Mouse (Mus musculus): ENCODE data around the gene Gm45062. TPM values are rescaled to one million over a fixed set of nuclear protein-coding genes. Genes with fewer than 3 reads are reported as not detected.

The Gm45062 gene
- polyA plus RNA-seq, 1 experiment from 2014 or later: 8.2 TPM

GRCm38 (mm10) chr6:8390296-8390695, 131.0 kb downstream of the Gm45062 start:
- no peaks in the 10 kb centered on the region for H3K27me3 ChIP-seq (replicated peaks; ENCODE audit: control insufficient read depth, insufficient read depth, low read length)
- no peak overlapping the region for H3K4me3 ChIP-seq (ENCODE audit: low read depth, low read length)
- ATAC-seq (ENCODE audit: low read depth): no peak
- WGBS: 92% methylated on average over 6 of the region's 6 CpGs
- H3K9me3 ChIP-seq (ENCODE audit: control insufficient read depth, low read length): no peaks in the 10 kb centered on the region
- no peak for DNase-seq (ENCODE audit: low spot score)
- no peak overlapping the region for H3K27ac ChIP-seq (replicated peaks; ENCODE audit: low read depth, low read length)
- H3K4me2 ChIP-seq (ENCODE audit: low read depth, low read length): no peak overlapping the region
- no peaks in the 10 kb centered on the region for H3K36me3 ChIP-seq (ENCODE audit: control insufficient read depth, insufficient read depth, low read length)
- H3K4me1 ChIP-seq (ENCODE audit: control insufficient read depth, insufficient read depth, low read length): no peaks in the 10 kb centered on the region
- H3K9ac ChIP-seq (ENCODE audit: low read depth, low read length): no peak overlapping the region

- Histone ChIP-seq H3K27me3 (replicated peaks; ENCODE audit: control insufficient read depth, insufficient read depth, low read length) (no peaks in the 10 kb centered on the region), H3K4me3 (ENCODE audit: low read depth, low read length) (no peak overlapping the region), H3K36me3 (ENCODE audit: control insufficient read depth, insufficient read depth, low read length) (no peaks in the 10 kb centered on the region), H3K4me1 (ENCODE audit: control insufficient read depth, insufficient read depth, low read length) (no peaks in the 10 kb centered on the region), H3K27ac (replicated peaks; ENCODE audit: low read depth, low read length) (no peak overlapping the region), H3K9ac (ENCODE audit: low read depth, low read length) (no peak overlapping the region), H3K9me3 (ENCODE audit: control insufficient read depth, low read length) (no peaks in the 10 kb centered on the region), H3K4me2 (ENCODE audit: low read depth, low read length) (no peak overlapping the region)
- 74% methylated on average over 2 of the region's 2 CpGs for WGBS
- no peak for ATAC-seq (ENCODE audit: low read depth)
- no peak for DNase-seq (ENCODE audit: low spot score)
These were observed 131.7 kb downstream of the Gm45062 start for GRCm38 (mm10) chr6:8390935-8391334.

GRCm38 (mm10) chr6:8393029-8393428, 133.8 kb downstream of the Gm45062 start:
- WGBS: 64% methylated on average over 4 of the region's 4 CpGs
- DNase-seq (ENCODE audit: low spot score): no peak
- Histone ChIP-seq H3K27ac (replicated peaks; ENCODE audit: low read depth, low read length) (no peak overlapping the region), H3K4me2 (ENCODE audit: low read depth, low read length) (no peak overlapping the region), H3K4me3 (ENCODE audit: low read depth, low read length) (no peak overlapping the region), H3K9me3 (ENCODE audit: control insufficient read depth, low read length) (no peaks in the 10 kb centered on the region), H3K9ac (ENCODE audit: low read depth, low read length) (no peak overlapping the region), H3K4me1 (ENCODE audit: control insufficient read depth, insufficient read depth, low read length) (no peaks in the 10 kb centered on the region), H3K27me3 (replicated peaks; ENCODE audit: control insufficient read depth, insufficient read depth, low read length) (no peaks in the 10 kb centered on the region), H3K36me3 (ENCODE audit: control insufficient read depth, insufficient read depth, low read length) (no peaks in the 10 kb centered on the region)
- ATAC-seq (ENCODE audit: low read depth): no peak

GRCm38 (mm10) chr6:8394044-8394443, 134.8 kb downstream of the Gm45062 start:
- peak; percentile 75; the same call in 1 of the 2 replicates for ATAC-seq (ENCODE audit: low read depth)
- Histone ChIP-seq H3K9me3 (ENCODE audit: control insufficient read depth, low read length) (no peaks in the 10 kb centered on the region), H3K4me2 (ENCODE audit: low read depth, low read length) (no peak overlapping the region), H3K4me3 (ENCODE audit: low read depth, low read length) (no peak overlapping the region), H3K27ac (replicated peaks; ENCODE audit: low read depth, low read length) (no peak overlapping the region), H3K9ac (ENCODE audit: low read depth, low read length) (no peak overlapping the region), H3K27me3 (replicated peaks; ENCODE audit: control insufficient read depth, insufficient read depth, low read length) (no peaks in the 10 kb centered on the region), H3K4me1 (ENCODE audit: control insufficient read depth, insufficient read depth, low read length) (no peaks in the 10 kb centered on the region), H3K36me3 (ENCODE audit: control insufficient read depth, insufficient read depth, low read length) (no peaks in the 10 kb centered on the region)
- no peak for DNase-seq (ENCODE audit: low spot score)

- H3K27me3 ChIP-seq (replicated peaks; ENCODE audit: control insufficient read depth, insufficient read depth, low read length): no peaks in the 10 kb centered on the region
- ATAC-seq (ENCODE audit: low read depth) (no peak), DNase-seq (ENCODE audit: low spot score) (no peak)
- no peak overlapping the region for H3K4me3 ChIP-seq (ENCODE audit: low read depth, low read length)
- H3K4me1 ChIP-seq (ENCODE audit: control insufficient read depth, insufficient read depth, low read length): no peaks in the 10 kb centered on the region
- no peak overlapping the region for H3K9ac ChIP-seq (ENCODE audit: low read depth, low read length)
- H3K9me3 ChIP-seq (ENCODE audit: control insufficient read depth, low read length): no peaks in the 10 kb centered on the region
- 63% methylated on average over 4 of the region's 4 CpGs for WGBS
- H3K27ac ChIP-seq (replicated peaks; ENCODE audit: low read depth, low read length): no peak overlapping the region
- no peaks in the 10 kb centered on the region for H3K36me3 ChIP-seq (ENCODE audit: control insufficient read depth, insufficient read depth, low read length)
- H3K4me2 ChIP-seq (ENCODE audit: low read depth, low read length): no peak overlapping the region
These were observed 135.8 kb downstream of the Gm45062 start for GRCm38 (mm10) chr6:8395061-8395460.

- ATAC-seq (ENCODE audit: low read depth): no peak
- WGBS: 85% methylated on average over 7 of the region's 7 CpGs
These were observed 138.0 kb downstream of the Gm45062 start for GRCm38 (mm10) chr6:8397252-8397651.

GRCm38 (mm10) chr6:8399710-8400109, 140.5 kb downstream of the Gm45062 start:
- Histone ChIP-seq H3K27ac (replicated peaks; ENCODE audit: low read depth, low read length) (no peak overlapping the region), H3K36me3 (ENCODE audit: control insufficient read depth, insufficient read depth, low read length) (no peaks in the 10 kb centered on the region), H3K9me3 (ENCODE audit: control insufficient read depth, low read length) (no peaks in the 10 kb centered on the region), H3K4me1 (ENCODE audit: control insufficient read depth, insufficient read depth, low read length) (no peaks in the 10 kb centered on the region), H3K4me2 (ENCODE audit: low read depth, low read length) (no peak overlapping the region), H3K4me3 (ENCODE audit: low read depth, low read length) (no peak overlapping the region), H3K9ac (ENCODE audit: low read depth, low read length) (no peak overlapping the region), H3K27me3 (replicated peaks; ENCODE audit: control insufficient read depth, insufficient read depth, low read length) (no peaks in the 10 kb centered on the region)
- WGBS: 73% methylated on average over 1 of the region's 1 CpGs
- ATAC-seq (ENCODE audit: low read depth) (no peak), DNase-seq (ENCODE audit: low spot score) (no peak)

More at GRCm38 (mm10) chr6:8397252-8397651, 138.0 kb downstream of the Gm45062 start:
- Histone ChIP-seq H3K4me2 (ENCODE audit: low read depth, low read length) (no peak overlapping the region), H3K4me1 (ENCODE audit: control insufficient read depth, insufficient read depth, low read length) (no peaks in the 10 kb centered on the region), H3K9me3 (ENCODE audit: control insufficient read depth, low read length) (no peaks in the 10 kb centered on the region), H3K9ac (ENCODE audit: low read depth, low read length) (no peak overlapping the region), H3K27me3 (replicated peaks; ENCODE audit: control insufficient read depth, insufficient read depth, low read length) (no peaks in the 10 kb centered on the region), H3K27ac (replicated peaks; ENCODE audit: low read depth, low read length) (no peak overlapping the region), H3K4me3 (ENCODE audit: low read depth, low read length) (no peak overlapping the region), H3K36me3 (ENCODE audit: control insufficient read depth, insufficient read depth, low read length) (no peaks in the 10 kb centered on the region)
- no peak for DNase-seq (ENCODE audit: low spot score)

- WGBS: 78% methylated on average over 5 of the region's 5 CpGs
- Histone ChIP-seq H3K4me1 (ENCODE audit: control insufficient read depth, insufficient read depth, low read length) (no peaks in the 10 kb centered on the region), H3K9ac (ENCODE audit: low read depth, low read length) (no peak overlapping the region), H3K9me3 (ENCODE audit: control insufficient read depth, low read length) (no peaks in the 10 kb centered on the region), H3K27ac (replicated peaks; ENCODE audit: low read depth, low read length) (no peak overlapping the region), H3K27me3 (replicated peaks; ENCODE audit: control insufficient read depth, insufficient read depth, low read length) (no peaks in the 10 kb centered on the region), H3K4me2 (ENCODE audit: low read depth, low read length) (no peak overlapping the region), H3K4me3 (ENCODE audit: low read depth, low read length) (no peak overlapping the region), H3K36me3 (ENCODE audit: control insufficient read depth, insufficient read depth, low read length) (no peaks in the 10 kb centered on the region)
- DNase-seq (ENCODE audit: low spot score) (no peak), ATAC-seq (ENCODE audit: low read depth) (no peak)
These were observed 143.9 kb downstream of the Gm45062 start for GRCm38 (mm10) chr6:8403127-8403526.

- no peaks in the 10 kb centered on the region for H3K9me3 ChIP-seq (ENCODE audit: control insufficient read depth, low read length)
- H3K4me1 ChIP-seq (ENCODE audit: control insufficient read depth, insufficient read depth, low read length): no peaks in the 10 kb centered on the region
- H3K9ac ChIP-seq (ENCODE audit: low read depth, low read length): no peak overlapping the region
- DNase-seq (ENCODE audit: low spot score) (no peak), ATAC-seq (ENCODE audit: low read depth) (no peak)
- no peaks in the 10 kb centered on the region for H3K27me3 ChIP-seq (replicated peaks; ENCODE audit: control insufficient read depth, insufficient read depth, low read length)
- no peak overlapping the region for H3K27ac ChIP-seq (replicated peaks; ENCODE audit: low read depth, low read length)
- H3K36me3 ChIP-seq (ENCODE audit: control insufficient read depth, insufficient read depth, low read length): no peaks in the 10 kb centered on the region
- 86% methylated on average over 5 of the region's 5 CpGs for WGBS
- no peak overlapping the region for H3K4me2 ChIP-seq (ENCODE audit: low read depth, low read length)
- H3K4me3 ChIP-seq (ENCODE audit: low read depth, low read length): no peak overlapping the region
These were observed 146.6 kb downstream of the Gm45062 start for GRCm38 (mm10) chr6:8405844-8406243.
